Mouse (Mus musculus) cerebellum, adult 2 months (tissue): Measurements from ENCODE around the gene Ntng1.

Source experiments
- CTCF ChIP-seq: fragments of 200-500 bp; IDR thresholded peaks from 2 replicates; pipeline ENCODE4 v1.5.1; 2011; ENCODE audit warnings: low read depth, mild to moderate bottlenecking, control low read depth, low read length, moderate library complexity, borderline replicate concordance; ENCODE audit not compliant: insufficient read depth
- POLR2A ChIP-seq: fragments of 200-500 bp; IDR thresholded peaks from 2 replicates; pipeline ENCODE4 v1.6.1; 2011; ENCODE audit warnings: low read length, control low read depth, borderline replicate concordance; ENCODE audit not compliant: insufficient read depth

DNA sequence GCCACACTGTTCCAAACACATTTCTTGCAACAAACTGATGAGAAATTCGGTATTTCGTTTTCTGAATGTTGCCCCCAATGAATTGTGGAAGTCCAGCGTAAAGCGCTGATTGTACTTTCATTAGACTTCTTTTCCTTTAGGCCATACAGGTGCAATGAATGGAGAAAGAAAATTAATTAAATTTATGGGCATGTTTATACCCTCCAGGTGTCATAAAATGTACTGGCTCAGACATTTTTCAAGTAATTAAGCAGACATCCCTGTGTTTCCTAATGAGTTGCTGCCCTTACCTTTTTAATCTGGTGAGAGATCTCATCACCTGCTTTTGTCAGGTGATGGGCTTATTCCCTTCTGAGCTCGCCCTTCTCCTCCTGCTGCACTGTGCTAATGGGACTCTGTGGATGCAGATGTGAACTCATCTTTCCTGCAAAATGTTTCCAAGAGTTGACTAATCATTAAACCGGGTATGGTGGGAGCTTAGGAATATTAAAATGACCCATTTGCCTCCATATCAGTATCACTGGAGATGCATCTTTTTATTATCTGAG, 79.0 kb downstream of the Ntng1 start:
- TF ChIP-seq POLR2A (no peak), CTCF (no peak)
